Mouse (Mus musculus) lung, adult 2 months (tissue): ENCODE results near the gene Gm20388.

Experiments
- CTCF ChIP-seq: fragments of 200-500 bp; IDR thresholded peaks from 2 replicates; pipeline ENCODE4 v1.5.1; 2011; ENCODE audit warnings: mild to moderate bottlenecking, low read length, control low read depth; ENCODE audit not compliant: insufficient read depth
- POLR2A ChIP-seq: fragments of 200-500 bp; IDR thresholded peaks from 2 replicates; pipeline ENCODE4 v1.6.1; 2011; ENCODE audit warnings: low read depth, mild to moderate bottlenecking, control low read depth, low read length, borderline replicate concordance; ENCODE audit errors: extremely low read depth

- TF ChIP-seq POLR2A, result no peak
- TF ChIP-seq CTCF, result no peak
These were observed 4483.3 kb downstream of the Gm20388 start for GRCm38 (mm10) chr8:124393927-124394326.
